Mouse (Mus musculus) ES-Bruce4 (cell line): ENCODE data around the gene Arid1a.

ENCODE experiments used
- CTCF ChIP-seq: IDR thresholded peaks from one replicate; pipeline ENCODE4 v1.8.1; 2011; ENCODE audit warnings: low read depth, low read length
- POLR2A ChIP-seq: IDR thresholded peaks from one replicate; pipeline ENCODE4 v1.8.1; 2011; ENCODE audit warnings: low read length; ENCODE audit not compliant: insufficient read depth

- no peak for TF ChIP-seq CTCF
- no peak for TF ChIP-seq POLR2A
Measured at GRCm38 (mm10) chr4:133673666-133674330, 82.8 kb downstream of the Arid1a start.
